Mouse (Mus musculus): ENCODE data around the gene Wipf2. TPM values are rescaled to one million over a fixed set of nuclear protein-coding genes. Genes with fewer than 3 reads are reported as not detected.

Gene Wipf2
- polyA plus RNA-seq, 1 experiment from 2014 or later, result 4.1 TPM

DNA sequence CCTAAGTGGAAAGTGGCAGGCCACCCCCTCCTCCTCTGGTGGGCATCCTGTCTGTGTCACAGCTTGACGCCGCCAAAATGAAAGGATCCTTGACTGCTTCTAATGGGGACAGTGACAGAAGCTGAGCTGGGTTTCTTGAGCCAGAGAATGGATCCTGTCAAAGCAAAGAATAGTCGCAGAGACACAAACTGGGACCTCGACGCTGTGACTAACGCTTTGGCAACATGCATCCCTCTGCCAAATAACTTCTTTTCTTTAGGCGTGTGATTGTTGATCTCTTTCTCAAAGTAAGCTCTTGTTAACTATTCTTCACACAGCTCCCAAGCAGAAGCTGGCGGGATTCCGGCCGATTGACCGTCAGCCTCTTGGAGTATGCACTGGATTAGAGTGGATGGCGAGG, 3.9 kb downstream of the Wipf2 start:
- no peak overlapping the region for H3K27ac ChIP-seq
- no peaks in the 10 kb centered on the region for H3K9me3 ChIP-seq
- 84% methylated on average over 12 of the region's 12 CpGs for WGBS
- H3K4me3 ChIP-seq, result no peak overlapping the region
- DNase-seq (ENCODE audit: low spot score), result no peak
- peaks cover 40% of the 10 kb centered on the region for H3K4me1 ChIP-seq
- no peaks in the 10 kb centered on the region for H3K27me3 ChIP-seq (ENCODE audit: insufficient read depth, poor library complexity, severe bottlenecking)
- H3K36me3 ChIP-seq, result peaks cover 42% of the 10 kb centered on the region

DNA sequence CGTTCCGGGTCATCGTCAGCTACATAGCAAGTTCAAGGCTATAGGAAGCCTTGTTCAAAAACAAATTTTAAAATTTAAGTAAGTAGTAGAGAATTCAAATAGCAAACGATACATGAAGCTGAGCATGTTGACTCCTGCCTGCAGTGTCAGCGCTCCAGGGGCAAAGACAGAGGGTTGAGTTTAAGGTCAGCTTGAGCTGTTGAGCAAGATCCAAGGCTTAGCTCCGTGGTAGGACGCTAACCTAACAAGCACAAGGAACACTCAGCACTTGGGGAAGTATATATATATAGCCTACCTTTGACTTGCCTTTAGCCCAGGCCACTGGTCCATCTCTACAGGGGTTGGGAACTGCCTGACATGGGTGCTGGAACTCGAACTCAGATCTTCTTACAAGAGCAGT, 6.5 kb downstream of the Wipf2 start:
- Histone ChIP-seq H3K27ac (no peak overlapping the region), H3K4me3 (no peak overlapping the region), H3K36me3 (peaks cover 59% of the 10 kb centered on the region), H3K4me1 (peaks cover 28% of the 10 kb centered on the region), H3K9me3 (no peaks in the 10 kb centered on the region), H3K27me3 (ENCODE audit: insufficient read depth, poor library complexity, severe bottlenecking) (no peaks in the 10 kb centered on the region)
- WGBS, result 93% methylated on average over 8 of the region's 8 CpGs
- DNase-seq (ENCODE audit: low spot score), result no peak

GRCm38 (mm10) chr11:98870791-98871190, 7.4 kb downstream of the Wipf2 start:
- Histone ChIP-seq H3K27ac (no peak overlapping the region), H3K27me3 (ENCODE audit: insufficient read depth, poor library complexity, severe bottlenecking) (no peaks in the 10 kb centered on the region), H3K4me1 (peaks cover 28% of the 10 kb centered on the region), H3K9me3 (no peaks in the 10 kb centered on the region), H3K36me3 (peaks cover 68% of the 10 kb centered on the region), H3K4me3 (no peak overlapping the region)
- 79% methylated on average over 5 of the region's 5 CpGs for WGBS
- DNase-seq (ENCODE audit: low spot score), result no peak

DNA sequence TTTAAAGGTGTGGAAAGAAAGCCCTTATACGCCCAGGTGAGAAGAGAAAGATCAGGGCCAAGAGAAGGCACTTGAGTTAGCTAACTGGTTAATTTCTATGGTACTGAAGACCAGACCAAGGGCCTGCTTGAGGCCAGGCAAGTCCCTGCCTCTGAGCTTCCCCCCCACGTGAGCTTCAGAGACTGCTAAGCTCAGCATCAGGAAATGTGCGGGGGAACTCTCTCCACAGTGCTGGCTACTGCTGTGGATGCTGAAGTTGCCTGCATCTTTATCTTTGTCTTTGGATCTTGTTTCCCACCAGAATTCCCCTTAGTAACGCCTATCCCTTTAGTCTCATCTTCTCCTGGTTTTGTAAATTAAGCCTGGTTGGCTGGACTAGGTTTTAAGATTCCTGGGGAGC, 8.0 kb downstream of the Wipf2 start:
- 59% methylated on average over 4 of the region's 4 CpGs for WGBS
- Histone ChIP-seq H3K4me3 (no peak overlapping the region), H3K27ac (0 out of 2 replicates have a peak overlapping the region, but pooled peaks have one; percentile 4), H3K36me3 (peaks cover 64% of the 10 kb centered on the region), H3K9me3 (no peaks in the 10 kb centered on the region), H3K27me3 (ENCODE audit: insufficient read depth, poor library complexity, severe bottlenecking) (no peaks in the 10 kb centered on the region), H3K4me1 (peaks cover 28% of the 10 kb centered on the region)
- DNase-seq (ENCODE audit: low spot score), result no peak

DNA sequence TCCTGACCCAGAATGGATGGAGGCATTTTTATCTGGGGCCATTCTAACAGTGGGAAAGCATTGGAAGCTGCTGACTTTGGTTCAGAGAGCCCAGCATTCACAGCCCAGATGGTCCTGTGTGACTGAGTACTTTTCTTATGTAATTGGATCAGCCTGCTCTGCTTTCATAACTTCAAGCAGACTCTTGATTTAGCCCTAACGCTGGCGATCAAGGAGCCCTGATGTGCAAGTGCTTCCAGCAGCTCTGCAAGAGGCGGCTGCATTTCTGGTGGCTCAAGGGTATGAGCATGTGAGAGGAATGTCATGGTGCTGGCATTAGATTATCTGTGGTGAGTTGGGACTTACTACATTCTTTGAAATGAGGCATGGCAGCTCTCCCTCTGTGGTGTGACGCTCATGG, 8.6 kb downstream of the Wipf2 start:
- no peak for DNase-seq (ENCODE audit: low spot score)
- H3K4me1 ChIP-seq, result peaks cover 28% of the 10 kb centered on the region
- H3K4me3 ChIP-seq, result no peak overlapping the region
- peaks cover 58% of the 10 kb centered on the region for H3K36me3 ChIP-seq
- H3K27ac ChIP-seq, result no peak overlapping the region
- WGBS, result 45% methylated on average over 4 of the region's 4 CpGs
- no peaks in the 10 kb centered on the region for H3K9me3 ChIP-seq
- no peaks in the 10 kb centered on the region for H3K27me3 ChIP-seq (ENCODE audit: insufficient read depth, poor library complexity, severe bottlenecking)

- Histone ChIP-seq H3K27me3 (ENCODE audit: insufficient read depth, poor library complexity, severe bottlenecking) (no peaks in the 10 kb centered on the region), H3K4me3 (no peak overlapping the region), H3K27ac (no peak overlapping the region), H3K36me3 (peaks cover 41% of the 10 kb centered on the region), H3K9me3 (no peaks in the 10 kb centered on the region), H3K4me1 (peaks cover 17% of the 10 kb centered on the region)
- WGBS, result 83% methylated on average over 9 of the region's 9 CpGs
- no peak for DNase-seq (ENCODE audit: low spot score)
Observed at GRCm38 (mm10) chr11:98873900-98874299, 10.5 kb downstream of the Wipf2 start.

DNA sequence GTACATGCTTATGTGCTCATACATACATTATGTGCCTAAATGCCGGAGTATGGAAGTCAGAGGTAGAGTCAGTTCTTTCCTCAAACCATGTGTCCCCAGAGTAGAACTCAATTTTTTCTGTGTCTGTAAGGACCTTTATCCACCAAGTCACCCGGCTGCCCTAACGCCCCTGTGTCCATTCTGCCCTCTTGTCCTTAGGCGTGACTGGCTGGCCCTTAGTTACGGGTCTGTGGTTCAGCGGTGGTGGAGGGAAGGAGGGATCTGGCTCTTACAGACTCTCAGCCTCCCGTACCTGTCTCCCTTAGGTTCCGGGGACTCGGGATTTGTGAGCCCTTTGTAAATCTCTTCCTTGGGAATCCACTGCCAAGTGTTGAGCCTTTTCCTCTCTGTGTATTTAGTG, 13.6 kb downstream of the Wipf2 start:
- 87% methylated on average over 9 of the region's 9 CpGs for WGBS
- Histone ChIP-seq H3K36me3 (peaks cover 35% of the 10 kb centered on the region), H3K27ac (no peak overlapping the region), H3K9me3 (no peaks in the 10 kb centered on the region), H3K4me1 (peaks cover 3% of the 10 kb centered on the region), H3K27me3 (ENCODE audit: insufficient read depth, poor library complexity, severe bottlenecking) (no peaks in the 10 kb centered on the region), H3K4me3 (no peak overlapping the region)
- no peak for DNase-seq (ENCODE audit: low spot score)

GRCm38 (mm10) chr11:98887703-98888102, 24.3 kb downstream of the Wipf2 start:
- Histone ChIP-seq H3K27ac (no peak overlapping the region), H3K27me3 (ENCODE audit: insufficient read depth, poor library complexity, severe bottlenecking) (no peaks in the 10 kb centered on the region), H3K36me3 (peaks cover 76% of the 10 kb centered on the region), H3K4me1 (peaks cover 16% of the 10 kb centered on the region), H3K9me3 (no peaks in the 10 kb centered on the region), H3K4me3 (no peak overlapping the region)
- WGBS, result 95% methylated on average over 3 of the region's 3 CpGs
- no peak for DNase-seq (ENCODE audit: low spot score)

GRCm38 (mm10) chr11:98889077-98889476, 25.6 kb downstream of the Wipf2 start:
- no peaks in the 10 kb centered on the region for H3K27me3 ChIP-seq (ENCODE audit: insufficient read depth, poor library complexity, severe bottlenecking)
- DNase-seq (ENCODE audit: low spot score), result no peak
- no peaks in the 10 kb centered on the region for H3K9me3 ChIP-seq
- no peak overlapping the region for H3K4me3 ChIP-seq
- WGBS, result 95% methylated on average over 4 of the region's 4 CpGs
- H3K27ac ChIP-seq, result no peak overlapping the region
- H3K36me3 ChIP-seq, result peaks cover 89% of the 10 kb centered on the region
- H3K4me1 ChIP-seq, result peaks cover 16% of the 10 kb centered on the region

DNA sequence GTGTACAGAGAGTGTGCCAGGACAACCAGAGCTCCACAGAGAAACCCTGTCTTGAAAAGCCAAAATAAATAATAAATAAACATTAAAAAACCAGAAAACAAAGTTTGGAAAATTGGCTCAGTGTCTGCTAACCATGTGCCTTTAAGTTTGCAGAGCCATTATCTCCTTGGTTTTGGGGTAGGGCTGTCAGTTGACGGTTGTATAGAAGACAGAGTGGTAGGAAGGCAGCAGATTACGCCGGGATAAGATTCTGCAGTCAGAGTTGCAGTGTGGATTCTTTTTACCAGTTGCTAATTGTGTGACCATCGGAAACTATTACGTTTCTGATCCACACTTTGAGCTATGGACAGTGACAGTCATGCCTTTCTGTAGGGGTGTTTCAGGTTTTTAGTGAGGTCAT, 26.5 kb downstream of the Wipf2 start:
- H3K9me3 ChIP-seq, result no peaks in the 10 kb centered on the region
- H3K27ac ChIP-seq, result no peak overlapping the region
- H3K36me3 ChIP-seq, result peaks cover 93% of the 10 kb centered on the region
- no peak for DNase-seq (ENCODE audit: low spot score)
- no peak overlapping the region for H3K4me3 ChIP-seq
- no peaks in the 10 kb centered on the region for H3K27me3 ChIP-seq (ENCODE audit: insufficient read depth, poor library complexity, severe bottlenecking)
- peaks cover 16% of the 10 kb centered on the region for H3K4me1 ChIP-seq
- 87% methylated on average over 5 of the region's 5 CpGs for WGBS

DNA sequence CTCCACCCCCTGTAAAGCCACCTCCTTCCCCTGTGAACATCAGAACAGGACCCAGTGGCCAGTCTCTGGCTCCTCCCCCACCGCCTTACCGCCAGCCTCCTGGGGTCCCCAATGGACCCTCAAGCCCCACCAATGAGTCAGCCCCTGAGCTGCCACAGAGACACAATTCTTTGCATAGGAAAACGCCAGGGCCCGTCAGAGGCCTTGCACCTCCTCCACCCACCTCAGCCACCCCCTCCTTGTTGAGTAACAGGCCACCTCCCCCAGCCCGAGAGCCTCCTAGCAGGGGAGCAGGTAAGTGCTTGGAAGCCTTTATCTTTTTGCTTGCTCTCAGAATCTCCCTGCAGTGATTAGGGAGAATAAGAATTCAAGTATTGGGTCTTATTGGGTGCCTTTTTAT, 29.0 kb downstream of the Wipf2 start:
- Histone ChIP-seq H3K27me3 (ENCODE audit: insufficient read depth, poor library complexity, severe bottlenecking) (no peaks in the 10 kb centered on the region), H3K27ac (peak overlapping the region; percentile 38), H3K9me3 (no peaks in the 10 kb centered on the region), H3K36me3 (peaks cover 94% of the 10 kb centered on the region), H3K4me1 (peaks cover 16% of the 10 kb centered on the region), H3K4me3 (no peak overlapping the region)
- WGBS, result 52% methylated on average over 5 of the region's 5 CpGs
- no peak for DNase-seq (ENCODE audit: low spot score)

- Histone ChIP-seq H3K27me3 (ENCODE audit: insufficient read depth, poor library complexity, severe bottlenecking) (no peaks in the 10 kb centered on the region), H3K4me3 (no peak overlapping the region), H3K9me3 (no peaks in the 10 kb centered on the region), H3K4me1 (peaks cover 47% of the 10 kb centered on the region), H3K27ac (peak overlapping the region; percentile 37), H3K36me3 (peaks cover 73% of the 10 kb centered on the region)
- DNase-seq (ENCODE audit: low spot score), result no peak
- WGBS, result 73% methylated on average over 12 of the region's 12 CpGs
Observed at GRCm38 (mm10) chr11:98900529-98901125, 37.2 kb downstream of the Wipf2 start.

GRCm38 (mm10) chr11:98902621-98903245, 39.3 kb downstream of the Wipf2 start:
- H3K36me3 ChIP-seq, result peaks cover 53% of the 10 kb centered on the region
- DNase-seq (ENCODE audit: low spot score), result peak; percentile 86

More at GRCm38 (mm10) chr11:98902621-98903245, 39.3 kb downstream of the Wipf2 start:
- Histone ChIP-seq H3K4me1 (peaks cover 55% of the 10 kb centered on the region), H3K27ac (peak overlapping the region; percentile 90), H3K9me3 (no peaks in the 10 kb centered on the region), H3K27me3 (ENCODE audit: insufficient read depth, poor library complexity, severe bottlenecking) (no peaks in the 10 kb centered on the region), H3K4me3 (peak overlapping the region; percentile 36)
- WGBS, result 6% methylated on average over 10 of the region's 10 CpGs

All from heart, embryonic 10.5 days (tissue).